Mouse (Mus musculus): ENCODE data around the gene Upf2.
A peak's percentile ranks its signal among the peaks of the same experiment; 100 is the strongest.

The Upf2 gene

DNA sequence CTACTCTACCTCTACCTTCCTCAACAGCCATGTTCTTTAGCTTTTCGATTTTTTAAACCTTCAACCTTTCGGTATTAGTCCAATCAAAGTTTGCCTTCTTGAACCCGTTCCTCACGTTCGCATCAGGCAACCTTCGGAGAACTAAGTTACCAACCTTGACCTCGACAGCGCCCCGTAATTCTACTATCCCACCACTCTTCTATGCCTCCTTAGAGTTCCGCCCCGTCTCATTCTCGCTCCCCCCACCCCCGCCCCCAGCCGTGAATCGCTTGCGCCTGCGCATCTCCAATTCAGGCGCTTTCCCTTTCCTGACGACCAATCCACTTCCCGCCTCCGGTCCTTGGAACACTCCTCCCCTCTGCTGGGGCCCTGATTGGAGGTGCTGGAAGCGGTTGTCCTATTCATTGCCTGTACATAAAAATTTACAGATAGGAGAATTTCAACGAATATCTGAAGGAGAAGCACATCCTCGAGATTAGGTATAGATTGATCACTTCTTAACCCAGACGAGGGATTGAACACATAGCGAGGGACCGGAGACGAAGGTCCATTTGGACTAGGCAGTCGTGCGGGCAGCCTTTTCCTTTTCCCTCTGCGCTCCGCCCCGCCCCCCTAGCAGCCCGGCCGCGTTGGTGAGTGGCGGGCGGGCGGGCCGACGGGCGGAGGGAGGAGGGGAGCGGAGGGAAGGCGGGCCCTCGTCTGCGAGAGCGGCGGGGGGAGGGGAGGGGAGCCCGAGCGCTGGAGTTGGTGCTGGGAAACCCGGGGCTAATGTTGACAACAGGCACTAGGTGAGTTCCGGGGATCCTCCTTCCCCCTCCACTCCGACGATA, at the start of gene Upf2:
TSS of gene Upf2 (plus strand) at position 704 of the 830 bp plus-strand sequence.
- peak; percentile 95 for DNase-seq (ENCODE audit: low spot score)

DNA sequence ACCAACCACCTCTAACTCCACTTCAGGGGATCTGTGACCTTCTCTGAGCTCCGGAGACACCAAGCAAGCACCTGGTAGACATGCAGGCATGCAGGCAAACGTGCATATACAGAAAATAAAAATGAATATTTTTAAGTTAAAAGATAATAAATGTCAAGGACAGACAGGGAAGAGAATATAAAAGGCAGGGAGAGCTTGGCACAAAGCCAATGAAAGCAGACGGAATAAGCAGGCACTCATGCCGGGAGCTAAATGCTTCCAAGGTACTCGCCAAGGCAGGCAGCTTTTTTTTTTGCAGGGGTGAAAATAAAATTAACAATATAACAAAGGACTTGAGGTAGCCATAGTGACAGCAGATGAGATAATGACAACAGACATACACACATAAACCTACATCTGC, 45.2 kb upstream of the Upf2 start:
- no peak for DNase-seq (ENCODE audit: low spot score)

DNA sequence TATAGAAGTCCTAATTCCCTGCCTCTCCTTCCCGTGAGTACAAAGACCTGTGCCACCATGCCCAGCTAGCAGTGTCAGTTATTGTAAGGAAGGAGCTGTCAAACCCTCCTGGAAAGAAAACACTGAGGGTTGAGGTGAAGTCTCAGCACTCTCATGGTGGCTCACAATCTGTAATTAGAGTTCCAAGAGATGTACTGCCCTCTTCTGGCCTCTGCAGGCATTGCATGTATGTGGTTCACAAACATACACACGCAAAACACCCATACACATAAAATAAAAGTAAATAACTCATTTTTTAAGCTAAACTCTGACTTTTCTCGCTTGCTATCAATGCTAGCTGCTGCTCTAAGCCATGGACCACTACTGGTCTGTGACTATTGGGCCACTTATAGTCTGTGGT, 44.6 kb upstream of the Upf2 start:
- peak; percentile 73 for DNase-seq (ENCODE audit: low spot score)

DNA sequence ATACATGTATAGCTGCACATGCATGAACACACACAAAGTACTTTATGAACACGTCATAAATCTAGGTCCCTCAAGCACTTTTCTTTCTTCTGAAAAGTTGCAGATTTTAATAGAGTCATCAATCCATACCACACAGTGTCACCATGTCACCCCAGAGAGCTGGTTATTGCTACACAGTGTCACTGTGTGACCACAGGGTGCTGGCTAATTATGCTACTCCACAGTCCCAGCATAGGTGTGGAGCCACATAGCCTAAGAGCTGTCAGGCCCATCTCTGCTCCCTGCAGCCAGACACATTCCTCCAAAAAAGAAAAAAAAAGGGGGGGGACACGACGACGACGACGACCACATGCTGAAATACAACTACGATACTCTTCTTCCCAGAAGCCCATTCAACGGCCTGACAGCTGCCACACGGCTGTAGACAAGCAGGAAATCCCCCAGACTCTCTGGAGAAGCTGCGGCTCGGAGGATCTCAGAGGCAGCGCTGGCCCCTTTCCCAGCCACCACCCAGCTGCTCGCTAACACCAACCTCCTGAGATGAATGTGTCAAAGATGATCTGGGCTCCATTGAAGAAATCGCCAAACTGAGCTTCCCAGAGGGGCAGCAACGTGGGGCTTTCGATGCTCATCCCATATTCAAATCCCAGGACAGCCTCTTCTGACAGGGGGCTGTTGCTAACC, 39.8 kb upstream of the Upf2 start:
- DNase-seq (ENCODE audit: low spot score) = no peak

DNA sequence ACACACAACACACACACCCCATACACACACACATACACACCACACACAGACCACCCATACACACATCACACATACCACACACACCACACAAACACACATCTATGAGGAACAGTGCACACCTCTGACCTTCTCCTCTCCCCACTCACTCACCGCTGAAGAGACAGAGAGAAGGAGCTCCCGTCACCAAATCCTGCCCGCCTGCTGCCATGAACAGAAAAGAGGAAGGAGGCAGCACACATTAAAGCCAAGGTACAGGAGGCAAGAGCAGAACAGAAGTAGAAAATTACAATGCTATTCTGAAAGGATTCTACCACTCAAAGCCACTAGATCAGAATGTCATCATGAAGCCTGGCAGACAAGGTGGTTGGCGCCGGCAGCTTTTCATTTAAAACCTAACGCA, 28.4 kb upstream of the Upf2 start:
- DNase-seq (ENCODE audit: low spot score) = no peak

DNA sequence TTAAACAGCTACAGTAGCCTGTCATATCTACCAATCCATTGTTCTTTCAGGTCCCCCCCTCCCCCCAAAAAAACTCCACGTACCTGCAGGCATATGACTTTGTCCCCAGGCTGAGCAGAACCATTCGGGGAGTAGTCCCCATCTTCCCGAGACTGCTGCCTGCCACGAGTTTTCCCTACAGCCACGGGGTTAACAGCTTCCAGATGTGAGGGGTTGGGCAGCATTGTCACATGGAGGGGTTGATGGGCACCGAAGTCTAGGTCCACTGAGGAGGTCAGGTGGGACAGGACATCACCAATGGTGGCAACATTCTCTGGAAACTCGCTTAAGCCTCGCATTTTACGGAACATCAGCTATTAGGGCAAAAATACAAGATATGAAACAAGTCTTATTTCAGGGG, 27.5 kb upstream of the Upf2 start:
- DNase-seq (ENCODE audit: low spot score) = peak; percentile 57

DNA sequence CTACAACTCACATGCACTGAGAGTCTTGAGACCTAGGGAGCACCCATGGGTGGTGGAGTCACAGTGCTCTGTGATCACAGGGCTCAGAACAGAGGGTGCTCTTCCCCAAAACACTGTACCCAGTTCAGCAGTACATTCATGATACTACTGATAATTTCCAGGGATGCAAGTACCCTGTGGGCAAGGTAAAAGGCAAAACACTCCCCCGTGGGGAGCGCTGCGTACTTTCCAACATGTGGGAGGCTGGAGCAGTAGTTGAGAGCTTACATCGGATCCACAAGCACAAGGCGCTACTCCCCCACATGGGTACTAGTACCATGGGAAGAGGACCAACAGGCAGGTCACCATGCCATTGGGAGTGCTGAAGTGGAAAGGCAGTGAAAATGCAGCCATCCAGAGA, 23.8 kb upstream of the Upf2 start:
- no peak for DNase-seq (ENCODE audit: low spot score)

DNA sequence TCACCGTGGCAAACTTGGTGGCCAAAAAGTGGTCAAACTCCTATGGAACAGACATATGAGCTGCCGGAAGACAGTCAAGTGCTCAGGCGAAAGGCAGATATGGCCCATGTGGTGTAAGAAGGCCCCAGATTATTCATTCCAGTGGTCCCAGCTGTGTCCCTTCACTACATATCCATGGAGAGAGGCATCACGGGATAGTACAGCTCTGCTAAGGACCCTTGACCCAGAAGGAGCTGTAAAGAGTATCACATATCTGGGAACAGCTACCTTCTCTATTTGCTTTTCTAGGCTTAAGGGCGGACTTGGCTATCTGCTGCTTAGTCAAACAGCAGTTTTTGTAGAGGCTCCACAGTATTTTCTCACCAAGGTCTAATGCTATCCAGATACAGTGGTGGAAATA, 21.5 kb upstream of the Upf2 start:
- no peak for DNase-seq (ENCODE audit: low spot score)

DNA sequence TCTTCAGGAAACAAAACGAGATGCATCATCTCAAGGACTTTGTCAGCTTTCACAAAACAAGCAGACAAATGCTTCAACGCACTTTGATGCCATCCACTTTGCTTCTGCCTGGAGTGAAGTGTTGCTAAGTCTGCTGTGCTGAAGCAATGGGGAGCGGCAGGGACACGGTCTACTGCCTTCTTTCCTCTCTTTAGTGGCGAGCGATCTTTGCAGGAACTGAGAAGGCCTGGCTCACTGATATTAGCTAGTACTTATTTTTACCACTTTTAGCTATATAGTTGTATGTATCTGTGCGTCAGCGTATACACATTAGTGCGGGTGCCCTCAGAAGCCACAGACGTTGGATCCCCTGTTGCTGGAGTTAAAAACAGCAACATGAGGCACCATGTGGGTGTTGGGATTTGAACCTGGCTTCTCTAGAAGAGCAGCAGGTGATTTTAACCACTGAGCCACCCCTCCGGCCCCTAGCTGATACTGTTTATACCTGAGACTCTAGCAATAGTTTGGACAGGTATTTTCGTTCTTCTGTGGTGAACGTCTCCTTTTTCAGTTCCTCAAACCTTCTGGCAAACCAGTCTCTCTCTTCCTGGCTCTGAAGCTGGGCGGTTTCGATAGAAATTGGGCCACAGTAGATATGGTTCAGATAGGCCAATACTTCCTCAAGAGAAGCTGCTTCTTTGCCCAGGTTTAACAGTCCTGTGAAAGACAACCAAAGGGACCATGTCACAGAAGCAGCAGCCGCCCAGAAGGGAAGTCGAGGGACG, 20.8 kb upstream of the Upf2 start:
- DNase-seq (ENCODE audit: low spot score) = no peak

DNA sequence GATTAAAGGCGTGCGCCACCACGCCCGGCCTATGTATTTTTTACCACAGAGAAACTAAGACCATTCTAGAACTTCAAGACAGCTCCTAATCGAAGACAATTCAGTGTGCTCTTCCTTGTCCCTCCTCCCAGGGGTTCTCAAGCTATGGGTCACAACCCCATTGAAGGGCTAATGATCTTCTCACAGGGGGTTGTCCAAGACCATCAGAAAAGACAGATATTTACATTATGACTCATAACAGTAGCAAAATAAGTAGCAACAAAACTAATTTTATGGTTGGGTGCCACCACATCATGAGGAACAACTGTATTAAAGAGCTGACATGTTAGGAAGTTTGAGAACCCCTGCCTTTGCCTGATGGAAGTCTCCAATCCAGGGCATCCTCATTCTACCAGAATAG, 19.3 kb upstream of the Upf2 start:
- no peak for DNase-seq (ENCODE audit: low spot score)

DNA sequence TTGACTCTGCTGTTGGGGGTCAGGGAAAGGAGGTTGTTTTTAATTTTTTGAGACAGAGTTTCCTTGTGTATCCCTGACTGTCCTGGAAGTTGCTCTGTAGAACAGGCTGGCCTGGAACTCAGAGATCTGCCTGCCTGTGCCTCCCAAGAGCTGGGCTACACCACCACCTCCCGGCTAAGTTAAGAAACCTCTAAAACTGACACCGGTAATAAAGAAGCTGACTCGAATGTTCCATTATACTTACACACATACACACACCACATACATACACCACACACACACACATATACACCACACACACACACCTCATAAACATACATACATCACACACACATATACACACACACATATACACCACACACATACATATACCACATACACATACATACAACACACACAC, 16.3 kb upstream of the Upf2 start:
- DNase-seq (ENCODE audit: low spot score) = no peak

DNA sequence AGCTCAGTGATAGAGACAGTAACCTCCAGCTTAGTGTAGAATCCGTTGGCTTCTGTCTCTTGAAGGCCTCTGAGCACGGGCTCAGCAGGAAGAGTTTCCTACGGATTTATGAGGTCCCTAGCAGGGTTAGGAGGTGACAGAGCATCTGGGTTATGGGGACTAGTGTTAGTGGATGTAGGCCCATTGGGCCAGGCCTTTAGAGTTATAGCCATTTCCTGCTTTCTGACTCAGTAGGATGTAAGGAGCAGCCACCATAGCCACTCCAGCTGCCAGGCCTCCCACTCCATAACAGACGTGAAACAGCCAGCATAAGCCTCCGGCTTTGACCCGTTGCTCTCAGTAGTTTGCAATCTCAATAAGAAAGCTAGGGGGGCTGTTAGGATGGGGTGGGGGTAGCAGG, 15.2 kb upstream of the Upf2 start:
- no peak for DNase-seq (ENCODE audit: low spot score)

DNA sequence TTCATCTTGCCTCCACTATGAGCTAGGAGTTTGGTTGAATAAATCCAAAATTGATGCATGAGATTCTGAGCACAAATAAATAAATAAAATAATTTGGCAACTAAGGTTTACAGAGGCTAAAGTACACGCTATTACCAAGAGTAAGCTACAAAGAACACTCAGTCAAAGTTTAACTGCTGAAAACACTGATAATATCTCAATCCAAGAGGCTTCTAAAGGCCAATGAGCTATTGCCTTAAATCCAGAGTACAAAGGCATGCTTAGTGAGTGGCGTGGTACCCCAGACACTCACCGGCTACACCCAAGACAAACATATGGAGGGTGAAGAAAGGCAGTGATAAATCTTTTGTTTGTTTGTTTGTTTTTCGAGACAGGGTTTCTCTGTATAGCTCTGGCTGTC, 14.7 kb upstream of the Upf2 start:
- DNase-seq (ENCODE audit: low spot score) = no peak

DNA sequence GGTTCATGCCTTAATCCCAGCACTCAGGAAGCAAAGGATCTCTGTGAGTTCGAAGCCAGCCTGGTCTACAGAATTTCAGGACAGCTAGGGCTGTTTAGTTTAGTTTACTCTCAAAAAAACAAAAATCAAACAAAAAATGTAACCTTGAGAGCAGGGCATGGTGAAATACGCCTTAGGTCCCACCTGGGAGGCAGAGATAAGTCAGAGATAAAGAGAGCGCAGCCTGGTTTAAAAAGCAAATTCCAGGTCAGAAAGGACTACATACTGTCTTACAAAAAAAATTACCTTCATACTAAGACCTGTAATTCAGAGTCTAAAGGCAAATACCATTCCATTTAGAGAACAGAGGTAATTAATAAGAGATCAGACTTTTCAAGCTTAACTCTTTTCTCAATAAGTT, 11.9 kb upstream of the Upf2 start:
- DNase-seq (ENCODE audit: low spot score) = no peak

DNA sequence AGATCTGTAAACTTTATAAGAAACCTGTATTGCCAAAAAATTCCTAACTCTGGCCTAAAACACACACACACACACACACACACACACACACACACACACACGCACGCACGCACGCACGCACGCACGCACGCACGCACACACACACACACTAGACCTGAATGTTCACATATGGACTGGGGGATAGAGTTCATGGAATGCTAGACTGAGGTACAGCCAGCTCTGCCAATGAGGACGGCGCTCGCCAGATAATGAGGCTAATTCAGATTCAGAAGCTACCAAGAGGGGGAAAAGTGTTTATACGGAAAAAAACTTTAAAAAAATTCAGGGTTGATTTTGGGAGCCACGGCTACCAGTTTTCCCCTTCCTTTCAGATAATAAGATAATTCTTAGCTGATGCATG, 11.4 kb upstream of the Upf2 start:
- DNase-seq (ENCODE audit: low spot score) = no peak

DNA sequence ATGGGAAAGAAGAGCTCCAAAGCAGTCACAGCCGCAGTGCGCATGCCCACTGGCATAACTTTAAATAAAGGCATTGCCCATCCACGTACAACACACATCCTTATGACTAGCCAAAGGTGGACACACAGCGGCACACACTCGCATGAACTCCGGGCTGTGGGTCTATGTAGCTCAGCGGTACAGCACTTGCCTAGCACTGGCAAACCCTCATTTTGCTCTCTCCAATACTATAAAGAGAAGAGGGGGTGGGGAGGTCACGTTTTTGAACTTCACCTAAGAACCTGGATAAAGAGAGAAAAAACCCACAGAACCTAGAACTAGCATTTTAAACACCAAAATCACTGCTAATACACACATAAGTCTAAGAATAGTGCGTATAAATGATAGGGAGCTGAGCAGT, 10.3 kb upstream of the Upf2 start:
- no peak for DNase-seq (ENCODE audit: low spot score)

DNA sequence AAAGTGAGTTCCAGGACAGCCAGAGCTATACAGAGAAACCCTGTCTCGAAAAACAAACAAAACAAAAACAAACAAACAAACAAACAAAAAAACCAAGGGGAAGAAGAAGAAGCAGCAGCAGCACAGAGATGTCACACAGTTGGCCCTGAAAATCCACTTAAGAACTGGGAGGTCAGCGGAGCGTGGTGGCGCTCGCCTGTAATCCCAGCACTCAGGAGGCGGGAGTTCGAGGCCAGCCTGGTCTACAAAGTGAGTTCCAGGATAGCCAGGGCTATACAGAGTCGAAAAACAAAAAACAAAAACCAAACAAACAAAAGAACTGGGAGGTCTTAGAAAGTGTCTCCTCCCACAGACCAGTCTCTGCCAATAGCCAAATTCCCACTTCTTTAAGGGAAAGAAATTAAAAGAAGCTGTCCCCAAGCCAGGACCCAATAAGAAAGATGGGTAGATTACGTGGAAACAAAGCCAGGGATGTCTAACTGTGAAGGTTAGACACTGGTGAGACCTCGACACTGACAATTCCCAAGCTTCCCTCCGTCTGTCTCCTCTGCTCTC, 9.3 kb upstream of the Upf2 start:
- no peak for DNase-seq (ENCODE audit: low spot score)

DNA sequence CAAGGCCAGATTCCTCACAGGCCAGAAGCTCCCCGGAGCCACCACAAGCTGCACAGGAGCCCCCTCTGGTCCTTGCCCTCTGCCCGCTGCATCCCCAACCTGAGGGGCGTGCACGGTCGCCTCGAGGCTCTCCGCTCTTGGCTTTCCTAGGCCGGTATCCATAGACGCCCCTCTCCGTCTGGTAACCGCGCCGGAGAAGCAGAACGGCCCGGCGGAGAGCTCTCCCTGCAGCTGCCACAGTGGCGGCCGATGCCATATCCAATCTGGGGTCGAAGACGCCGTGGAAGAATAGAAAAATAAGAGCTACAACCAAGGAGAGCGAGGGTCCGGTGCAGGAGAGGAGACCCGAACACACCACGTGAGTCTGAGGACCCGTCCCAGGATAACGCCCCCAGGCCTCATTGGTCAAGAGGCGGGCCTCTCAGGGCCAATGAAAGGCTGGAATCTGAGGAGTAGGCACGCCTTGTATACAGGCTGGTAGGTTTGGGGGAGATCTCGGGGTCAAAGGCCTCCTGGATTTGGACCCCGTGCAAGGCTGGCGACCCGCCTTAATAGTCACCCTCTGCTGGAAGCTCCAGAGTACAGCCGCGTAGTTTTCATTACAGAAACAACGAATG, 8.7 kb upstream of the Upf2 start, which contains the start of gene Dhtkd1:
TSS of gene Dhtkd1 (minus strand) at position 377 of the 617 bp plus-strand sequence.
- peak; percentile 88 for DNase-seq (ENCODE audit: low spot score)

DNA sequence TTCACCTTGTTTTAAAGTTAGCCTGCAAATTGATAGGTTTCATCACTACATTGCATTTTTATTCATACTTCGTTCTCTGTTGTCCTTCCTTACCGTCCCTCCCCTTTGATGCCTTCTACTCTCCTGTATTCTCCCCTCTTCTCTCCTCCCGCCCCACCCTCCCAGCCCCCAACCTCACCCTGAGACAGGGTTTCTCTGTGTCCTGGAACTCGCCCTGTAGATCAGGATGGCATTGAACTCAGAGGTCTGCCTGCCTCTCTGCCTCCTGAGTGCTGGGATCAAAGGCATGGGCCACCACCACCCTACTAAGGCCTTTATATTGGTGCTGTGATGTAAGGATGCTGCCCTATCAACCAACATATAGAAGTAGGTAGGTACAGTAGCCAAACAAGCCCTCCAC, 8.2 kb upstream of the Upf2 start:
- no peak for DNase-seq (ENCODE audit: low spot score)

DNA sequence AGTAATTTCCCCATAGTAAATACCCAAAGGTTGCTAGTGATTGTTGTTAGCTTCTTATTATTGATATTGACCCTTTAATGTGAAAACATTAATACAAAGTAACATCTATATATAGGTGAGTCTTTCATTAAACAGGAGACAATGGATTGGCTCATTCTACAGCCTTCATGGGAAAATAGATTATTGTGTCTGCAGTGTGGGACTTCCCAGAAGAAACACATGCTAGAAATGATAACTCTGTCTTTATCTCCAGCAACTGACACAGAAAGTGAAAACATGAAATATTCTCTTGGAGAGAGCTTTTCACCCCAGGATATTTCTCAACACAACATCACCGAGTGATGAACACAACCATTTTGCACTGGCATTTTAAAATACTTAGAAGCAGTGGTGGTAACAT, 5.6 kb upstream of the Upf2 start:
- DNase-seq (ENCODE audit: low spot score) = no peak

DNA sequence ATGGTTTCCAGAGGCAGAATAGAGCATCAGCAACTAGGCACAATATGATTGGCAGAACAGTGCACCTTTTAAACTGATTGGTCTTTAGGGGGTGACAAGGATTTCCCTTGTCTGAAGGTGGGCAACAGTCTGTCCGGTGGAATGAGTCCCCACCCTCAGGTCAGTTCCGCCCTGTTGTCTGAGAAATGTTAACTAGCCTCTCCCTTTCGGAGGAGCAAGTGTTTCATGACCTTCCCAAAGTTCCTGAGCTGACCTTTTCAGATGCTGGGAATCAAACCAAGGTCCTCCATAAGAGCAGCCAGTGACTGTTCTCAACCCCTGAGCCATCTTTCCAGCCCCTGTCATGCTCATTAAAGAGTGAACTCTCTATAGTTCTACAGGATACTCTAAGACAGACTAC, 4.4 kb upstream of the Upf2 start:
- no peak for DNase-seq (ENCODE audit: low spot score)

DNA sequence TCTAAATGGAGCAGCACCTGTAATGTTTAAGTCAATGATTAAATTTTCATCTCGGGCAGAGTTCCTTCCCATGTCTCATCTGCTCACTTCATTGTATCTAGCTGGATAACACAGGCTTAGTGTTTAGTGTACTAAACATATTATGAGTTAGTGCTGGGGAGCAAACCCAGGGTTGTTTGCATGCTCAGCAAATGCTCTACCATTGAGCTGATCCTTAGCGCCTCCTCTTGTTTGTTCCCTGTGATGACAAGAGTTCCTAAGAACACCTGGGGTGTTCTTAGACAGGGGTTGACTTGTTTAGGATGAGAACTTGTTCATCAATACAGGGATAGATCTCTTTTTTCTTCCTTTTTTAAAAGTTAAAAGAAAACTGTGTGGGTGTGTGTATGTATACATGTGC, 2.3 kb upstream of the Upf2 start:
- no peak for DNase-seq (ENCODE audit: low spot score)
